Mouse (Mus musculus) NIH3T3 (cell line): ENCODE measurements around the gene Gtf2a2.
A peak's percentile ranks its signal among the peaks of the same experiment; 100 is the strongest.

Source experiments
- DNase-seq: peaks from one replicate; pipeline ENCODE4 v3.0.0-alpha.2; 2012; ENCODE audit warnings: low read depth

The Gtf2a2 gene

GRCm38 (mm10) chr9:70012408-70012901, at the start of gene Gtf2a2:
Gene Gtf2a2, plus strand, starts transcription at chr9:70012550.
- peak; percentile 93 for DNase-seq

DNA sequence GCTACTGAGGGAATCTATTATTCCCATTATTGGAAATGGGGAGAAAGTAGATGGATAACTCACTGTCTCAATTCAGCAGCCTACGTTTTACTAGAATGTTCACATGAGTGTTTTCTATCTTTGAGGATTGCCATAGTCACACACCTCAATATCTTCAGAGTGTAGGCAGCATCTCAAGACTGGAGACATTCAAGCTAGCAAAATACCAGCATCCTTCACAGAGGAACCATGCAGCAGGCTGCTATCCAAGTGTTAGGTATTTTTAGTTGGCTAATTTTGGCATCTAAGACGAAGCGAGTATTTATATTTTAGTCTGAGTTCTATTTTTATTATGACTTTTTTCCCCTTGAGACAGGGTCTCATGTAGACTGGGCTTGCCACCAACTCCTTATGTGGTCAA, 48.0 kb upstream of the Gtf2a2 start:
- DNase-seq: no peak

DNA sequence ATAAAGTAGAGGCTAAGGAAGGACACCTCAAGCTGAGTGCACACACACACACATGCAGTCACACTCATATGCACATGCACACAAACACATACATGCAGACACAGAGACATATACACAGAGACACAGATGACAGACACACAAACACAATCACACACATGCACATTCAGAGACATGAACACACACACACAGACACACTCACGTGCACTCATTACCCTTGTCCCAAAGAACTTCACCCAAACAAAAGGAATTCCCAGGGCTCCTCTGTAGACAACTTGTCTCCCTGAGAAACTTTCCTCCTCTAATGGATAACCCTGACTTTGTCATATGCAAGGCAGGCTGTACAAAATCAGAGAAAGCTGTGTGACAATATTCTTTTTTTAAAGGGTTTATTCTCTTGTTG, 26.8 kb upstream of the Gtf2a2 start:
- DNase-seq: no peak

GRCm38 (mm10) chr9:69986063-69986462, 26.3 kb upstream of the Gtf2a2 start:
- DNase-seq: no peak

- no peak for DNase-seq
Observed at GRCm38 (mm10) chr9:69986571-69986970, 25.8 kb upstream of the Gtf2a2 start.

GRCm38 (mm10) chr9:69987579-69987978, 24.8 kb upstream of the Gtf2a2 start:
- peak; percentile 85 for DNase-seq

GRCm38 (mm10) chr9:69988706-69989302, 23.5 kb upstream of the Gtf2a2 start:
- no peak for DNase-seq

DNA sequence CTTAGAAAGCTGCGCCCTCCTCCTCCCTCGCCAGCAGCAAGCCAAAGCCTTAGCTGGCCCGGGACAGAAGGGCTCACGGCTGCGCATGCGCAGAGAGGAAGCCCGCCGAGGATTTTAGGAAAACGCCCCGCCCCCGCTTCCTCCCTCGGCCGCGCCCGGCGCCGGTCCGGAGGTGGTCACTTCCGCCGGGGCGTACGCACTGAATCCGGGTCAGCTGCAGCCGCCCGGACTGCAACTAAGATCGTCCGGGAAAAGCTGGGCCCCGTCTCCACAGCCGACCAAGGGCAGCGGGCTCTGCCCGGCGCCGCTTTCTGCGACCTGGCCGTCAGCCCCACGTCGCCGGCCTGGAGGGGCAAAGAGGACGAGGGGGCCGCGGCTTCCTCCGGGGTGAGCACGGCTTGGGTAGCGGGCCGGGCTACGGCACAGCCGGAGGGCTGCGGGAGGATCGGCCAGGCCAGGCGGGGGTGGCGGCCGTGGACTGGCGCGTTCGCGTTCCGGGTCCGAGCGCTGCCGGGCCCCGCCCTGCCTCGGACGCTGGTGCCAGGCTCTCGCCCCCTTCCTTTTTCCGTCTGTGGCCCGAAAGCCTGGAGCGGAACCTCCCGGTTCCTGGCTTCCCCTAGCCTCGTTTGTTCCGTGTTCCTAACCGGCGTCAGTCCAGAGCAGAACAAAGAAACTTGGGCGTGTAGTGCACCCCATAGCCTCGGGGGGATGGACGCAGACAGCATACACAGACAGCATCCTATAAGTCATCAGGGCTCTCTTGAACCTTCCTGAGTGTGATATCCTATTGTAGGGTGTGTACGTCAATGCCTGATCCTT, 22.8 kb upstream of the Gtf2a2 start, which contains the start of gene Bnip2:
TSS of gene Bnip2 (plus strand) at position 164 of the 819 bp plus-strand sequence.
- peak; percentile 98 for DNase-seq

DNA sequence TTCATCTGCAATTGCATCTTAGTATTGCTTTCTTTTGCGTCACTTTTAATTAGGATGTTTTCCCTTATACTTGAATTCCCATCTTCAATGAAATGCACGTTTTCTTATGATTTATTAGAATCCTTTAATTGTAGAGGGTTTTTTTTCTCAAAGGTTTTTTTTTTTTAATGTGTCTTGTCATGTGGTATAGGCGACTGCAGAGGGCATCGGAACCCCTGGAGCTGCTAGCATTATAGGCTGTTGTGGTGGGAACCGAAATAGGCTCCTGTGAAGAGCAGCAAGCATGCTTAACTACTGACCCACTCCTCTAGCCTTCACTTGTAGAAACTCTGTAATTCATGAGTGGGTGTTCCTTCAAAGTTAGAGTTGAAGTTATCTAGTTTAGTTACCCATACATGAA, 22.0 kb upstream of the Gtf2a2 start:
- peak; percentile 53 for DNase-seq

GRCm38 (mm10) chr9:69992841-69993277, 19.5 kb upstream of the Gtf2a2 start:
- no peak for DNase-seq

DNA sequence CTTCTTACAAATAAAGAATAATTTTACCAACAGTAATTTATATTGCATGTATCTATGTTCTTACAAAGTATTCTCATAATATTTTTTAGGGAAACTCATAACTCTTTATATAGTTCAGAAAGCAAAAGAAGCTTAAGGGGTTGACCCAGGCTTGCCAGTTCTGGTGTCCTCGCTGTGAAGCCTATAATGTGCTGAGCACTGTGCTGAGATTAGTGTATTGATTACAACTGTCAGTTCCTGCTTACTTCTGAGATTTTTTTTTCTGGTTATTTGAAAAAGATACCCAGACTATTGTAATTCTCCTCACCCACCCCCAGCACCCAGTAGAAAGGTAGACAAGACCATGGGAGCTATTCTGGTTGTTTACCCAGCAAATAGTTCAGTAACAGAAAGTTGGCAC, 18.9 kb upstream of the Gtf2a2 start:
- no peak for DNase-seq

- DNase-seq: no peak
Observed at GRCm38 (mm10) chr9:69994547-69994946, 17.8 kb upstream of the Gtf2a2 start.

- DNase-seq: no peak
Observed at GRCm38 (mm10) chr9:69999318-69999717, 13.0 kb upstream of the Gtf2a2 start.

DNA sequence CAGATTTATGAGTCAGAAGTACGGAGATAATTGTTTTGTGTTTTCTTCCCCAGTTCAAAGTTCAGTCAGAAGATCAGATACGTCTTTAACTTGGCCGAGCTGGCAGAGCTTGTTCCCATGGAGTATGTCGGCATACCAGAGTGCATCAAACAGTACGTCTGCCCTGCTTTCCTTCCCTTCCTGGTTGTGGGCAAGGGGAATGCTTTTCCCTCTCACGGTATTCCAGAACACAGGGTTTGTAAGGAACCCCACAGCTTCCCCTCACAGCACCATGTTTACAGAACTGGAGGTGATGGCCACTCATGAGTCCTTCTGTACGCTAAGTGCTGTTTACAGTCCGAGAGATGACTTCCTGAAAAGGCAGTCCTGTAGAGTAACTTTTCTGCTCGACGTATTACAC, 8.8 kb upstream of the Gtf2a2 start:
- DNase-seq: no peak

DNA sequence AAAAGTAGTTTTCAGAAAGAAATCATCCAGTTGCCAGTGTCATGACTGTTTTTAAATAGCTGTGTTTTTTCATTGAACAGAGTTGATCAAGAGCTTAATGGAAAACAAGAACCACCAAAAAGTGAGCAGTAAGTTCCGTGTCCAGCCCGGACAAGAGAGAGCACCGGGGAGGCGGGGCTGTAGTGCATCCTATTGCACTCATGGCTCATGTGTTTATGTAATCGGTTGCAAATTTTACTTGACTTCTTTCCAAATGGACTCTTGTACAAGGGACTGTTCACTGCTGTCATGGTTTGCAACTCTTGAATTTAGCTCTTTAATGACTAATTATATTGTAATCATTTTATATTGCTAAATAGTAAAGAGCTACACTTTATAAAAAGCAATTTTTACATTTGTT, 5.4 kb upstream of the Gtf2a2 start:
- no peak for DNase-seq

GRCm38 (mm10) chr9:70007506-70008248, 4.7 kb upstream of the Gtf2a2 start:
- DNase-seq: no peak

DNA sequence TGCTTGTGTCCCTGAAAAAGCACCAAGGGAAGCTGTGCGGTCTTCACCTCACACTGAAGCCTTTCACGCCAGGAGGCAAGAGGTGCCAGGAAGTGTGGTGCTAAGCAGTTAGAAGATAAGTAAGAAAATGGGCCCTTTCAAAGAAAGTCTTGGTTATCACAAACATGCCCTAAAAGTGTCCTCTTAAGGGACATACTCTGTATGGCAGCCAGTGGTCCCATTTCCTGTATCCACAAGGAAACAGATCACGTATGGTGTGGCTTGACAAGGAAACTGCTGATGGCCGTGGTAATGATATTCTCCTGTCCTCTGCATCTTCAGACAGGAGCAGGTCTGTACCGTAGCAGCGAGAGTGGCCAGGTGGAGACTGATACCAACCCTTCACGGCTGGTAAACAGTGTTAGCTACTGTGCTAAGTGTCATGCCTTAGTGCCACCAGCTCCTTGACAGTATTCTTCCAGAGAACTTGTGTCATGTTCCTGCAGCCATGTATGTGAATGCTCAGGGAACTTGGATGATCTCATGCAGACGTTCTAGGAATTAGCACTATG, 2.5 kb upstream of the Gtf2a2 start:
- DNase-seq: no peak

GRCm38 (mm10) chr9:70010781-70011473, 1.4 kb upstream of the Gtf2a2 start:
- no peak for DNase-seq

- DNase-seq: no peak
Observed at GRCm38 (mm10) chr9:70011537-70012407, 578 bp upstream of the Gtf2a2 start.

GRCm38 (mm10) chr9:70015632-70016031, 3.3 kb downstream of the Gtf2a2 start:
- DNase-seq: no peak

DNA sequence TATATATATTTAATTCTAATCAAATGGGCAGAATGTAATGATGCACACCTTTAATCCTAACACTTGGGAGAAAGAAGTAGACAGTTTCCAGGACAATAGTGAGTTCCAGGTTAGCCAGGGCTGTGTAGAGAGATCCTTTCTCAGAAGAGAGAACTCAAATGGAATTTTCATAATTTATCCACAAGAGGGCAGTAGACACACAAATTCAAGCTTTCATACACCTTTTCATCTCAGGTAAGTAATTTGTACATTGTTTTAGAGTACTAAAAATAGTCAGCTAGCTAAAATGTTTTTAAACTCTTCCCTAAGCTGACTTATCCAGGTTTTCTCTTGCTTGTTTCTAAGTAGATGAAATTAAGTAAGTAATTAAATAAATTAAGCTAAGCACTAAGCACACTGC, 6.5 kb downstream of the Gtf2a2 start:
- peak; percentile 52 for DNase-seq
